Mouse (Mus musculus) CH12.LX (cell line): ENCODE data around the gene Cbfa2t2. TPM values are rescaled to one million over a fixed set of nuclear protein-coding genes. Genes with fewer than 3 reads are reported as not detected.
A peak's percentile ranks its signal among the peaks of the same experiment; 100 is the strongest.

Source experiments
- DNase-seq: peaks from one replicate; pipeline ENCODE4 v3.0.0-alpha.2; 2013; ENCODE audit errors: extremely low read depth
- H3K27ac ChIP-seq: 2 replicates; pipeline ENCODE4 v1.5.1; 2012; ENCODE audit warnings: low read depth, mild to moderate bottlenecking, control low read depth, moderate library complexity; ENCODE audit not compliant: insufficient read depth
- H3K27me3 ChIP-seq: replicated peaks from 2 replicates; pipeline ENCODE3; 2012; ENCODE audit warnings: inconsistent platforms
- H3K36me3 ChIP-seq, 2 experiments: replicated peaks in 1 of 2; 2 replicates each; pipeline versions ENCODE3 to v1.6.1; 2012; ENCODE audit warnings: inconsistent platforms in 1 of 2, low read length in 1 of 2, mild to moderate bottlenecking in 1 of 2, mixed read lengths in 1 of 2, moderate library complexity in 1 of 2; ENCODE audit not compliant: control insufficient read depth in 1 of 2, insufficient read depth in 1 of 2
- H3K4me1 ChIP-seq, 2 experiments: 2 replicates each; pipeline ENCODE4 v1.6.1; 2012; ENCODE audit warnings: inconsistent platforms in 1 of 2, moderate library complexity in 1 of 2; ENCODE audit not compliant: insufficient read depth in 2 of 2, control insufficient read depth in 1 of 2
- H3K4me2 ChIP-seq: 2 replicates; pipeline ENCODE4 v1.6.1; 2012; ENCODE audit warnings: low read depth, mild to moderate bottlenecking, control low read depth; ENCODE audit not compliant: poor library complexity, insufficient read depth, severe bottlenecking
- H3K4me3 ChIP-seq, 3 experiments: fragments of 150-350 bp in 1 of 3; sonication (generic) in 1 of 3; replicated peaks in 1 of 3; 2 replicates each; pipeline versions ENCODE3 to v1.5.1; 2011 to 2012; ENCODE audit warnings: low read depth in 2 of 3, low read length in 2 of 3, mild to moderate bottlenecking in 2 of 3, moderate library complexity in 2 of 3, control low read depth in 1 of 3, improper control_type of control experiment in 1 of 3, inconsistent platforms in 1 of 3, mixed read lengths in 1 of 3; ENCODE audit not compliant: poor library complexity in 1 of 3
- H3K79me2 ChIP-seq: replicated peaks from 2 replicates; pipeline ENCODE4 v1.6.1; 2012; ENCODE audit warnings: mild to moderate bottlenecking, moderate library complexity; ENCODE audit not compliant: control insufficient read depth, poor library complexity, insufficient read depth, severe bottlenecking; ENCODE audit errors: extremely low read depth
- H3K9ac ChIP-seq: 2 replicates; pipeline ENCODE4 v1.6.1; 2012; ENCODE audit warnings: low read depth, mild to moderate bottlenecking, control low read depth, moderate library complexity; ENCODE audit not compliant: insufficient read depth
- H3K9me3 ChIP-seq: replicated peaks from 2 replicates; pipeline ENCODE3; 2012; ENCODE audit warnings: low read length, inconsistent platforms, mixed read lengths
- CHD1 ChIP-seq: IDR thresholded peaks from 2 replicates; pipeline ENCODE4 v1.6.1; 2012; ENCODE audit warnings: low read depth, low read length, improper control_type of control experiment, inconsistent platforms
- CTCF ChIP-seq, 2 experiments: IDR thresholded peaks in 1 of 2; conservative IDR thresholded peaks in 1 of 2; 2 replicates each; pipeline ENCODE4 v1.5.1; 2011 to 2012; ENCODE audit warnings: low read depth in 2 of 2, low read length in 2 of 2, improper control_type of control experiment in 1 of 2, inconsistent platforms in 1 of 2, mild to moderate bottlenecking in 1 of 2, moderate library complexity in 1 of 2
- JUND ChIP-seq: conservative IDR thresholded peaks from 2 replicates; pipeline ENCODE4 v1.6.1; 2011; ENCODE audit warnings: low read depth, low read length, improper control_type of control experiment
- MXI1 ChIP-seq: IDR thresholded peaks from 2 replicates; pipeline ENCODE4 v1.6.1; 2011; ENCODE audit warnings: mild to moderate bottlenecking, low read depth, low read length, improper control_type of control experiment
- RAD21 ChIP-seq: IDR thresholded peaks from 2 replicates; pipeline ENCODE4 v1.6.1; 2011; ENCODE audit warnings: low read depth, mild to moderate bottlenecking, low read length, improper control_type of control experiment, moderate library complexity
- SMC3 ChIP-seq: IDR thresholded peaks from 2 replicates; pipeline ENCODE4 v1.6.1; 2011; ENCODE audit warnings: low read depth, low read length, improper control_type of control experiment
- UBTF ChIP-seq: IDR thresholded peaks from 2 replicates; pipeline ENCODE4 v1.6.1; 2012; ENCODE audit warnings: low read depth, mild to moderate bottlenecking, inconsistent platforms, low read length, improper control_type of control experiment, moderate library complexity
- USF2 ChIP-seq: conservative IDR thresholded peaks from 2 replicates; pipeline ENCODE4 v1.6.1; 2011; ENCODE audit warnings: low read depth, low read length, improper control_type of control experiment
- ZNF384 ChIP-seq: IDR thresholded peaks from 2 replicates; pipeline ENCODE4 v1.6.1; 2012; ENCODE audit warnings: low read depth, low read length, improper control_type of control experiment, inconsistent platforms
- dilution Hi-C: fragments of 300-500 bp; cut with MboI; formaldehyde crosslinking; loops from 2 replicates; pipeline ENCODE4 v1.14.3; 2020; ENCODE audit warnings: low sequenced_read_pairs; ENCODE audit not compliant: extremely low pct_unique_long_range_greater_than_20kb, extremely low pct_ligation_motif_present
- in situ Hi-C: fragments of 300-500 bp; cut with MboI; formaldehyde crosslinking; loops from 3 replicates; pipeline ENCODE4 v1.14.3; 2019; ENCODE audit warnings: low sequenced_read_pairs, low pct_ligation_motif_present, low pct_unique_long_range_greater_than_20kb, mixed read lengths
- polyA plus RNA-seq: library from polyadenylated mRNA; unstranded; fragments of >175 nt; gene quantifications from 2 replicates; pipeline ENCODE4 v1.2.1, GENCODE M21; 2012; ENCODE audit warnings: low read depth; ENCODE audit not compliant: insufficient read length
- total RNA-seq, 2 experiments: library from RNA; depleted of rRNA; stranded (reverse); fragments of 300-350 nt in 1 of 2; fragments of >200 nt in 1 of 2; gene quantifications; 2 replicates each; pipeline ENCODE4 v1.2.3; 2012 to 2014

The Cbfa2t2 gene
- total and polyA plus RNA-seq, 3 experiments = 6.0 to 12.6 (median 7.0) TPM

DNA sequence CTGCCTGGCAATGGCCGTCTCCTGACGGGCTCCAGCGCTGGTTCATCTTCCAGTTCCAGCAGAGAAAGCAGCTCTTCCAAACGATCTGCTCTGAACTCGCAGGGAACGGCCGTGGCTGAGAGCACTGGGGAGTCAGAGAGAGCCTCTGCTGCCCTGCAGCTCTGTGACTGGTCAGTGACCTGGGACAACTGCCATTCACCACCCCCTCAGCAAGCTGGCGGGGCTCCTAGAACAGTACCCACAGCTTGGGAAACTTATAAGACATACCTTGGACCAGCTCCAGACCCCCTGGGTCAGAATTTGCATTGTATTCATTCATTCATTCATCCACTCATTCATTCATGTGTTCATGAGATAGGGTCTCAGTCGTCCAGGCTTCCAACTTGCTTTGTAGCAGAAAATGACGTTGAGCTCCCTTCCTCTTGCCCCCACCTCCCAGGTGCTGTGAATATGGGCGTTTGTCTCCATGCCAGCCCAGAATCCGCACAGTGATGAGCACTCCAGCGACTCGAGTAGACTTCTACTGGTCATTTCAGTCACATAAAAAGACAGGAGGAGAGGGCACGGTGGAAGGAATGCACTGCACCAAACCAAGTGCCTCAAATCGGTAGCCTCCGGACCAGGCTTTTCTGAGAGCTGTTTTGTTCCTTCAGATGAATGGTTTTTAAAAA lies 148.8 kb downstream of the Cbfa2t2 start:
- Histone ChIP-seq H3K9me3 (no peaks in the 10 kb centered on the region), H3K4me2 (no peak overlapping the region), H3K27me3 (no peaks in the 10 kb centered on the region), H3K9ac (no peak overlapping the region), H3K36me3 (peaks cover 2 to 15% of the 10 kb centered on the region in 2 experiments), H3K79me2 (no peaks in the 10 kb centered on the region), H3K4me1 (no peaks in the 10 kb centered on the region), H3K4me3 (no peak overlapping the region), H3K27ac (no peak overlapping the region)
- dilution Hi-C loops = no loop called here
- in situ Hi-C loops = no loop called here
- no peak for TF ChIP-seq SMC3
- TF ChIP-seq JUND = no peak
- no peak for TF ChIP-seq CHD1
- no peak for TF ChIP-seq MXI1
- no peak for TF ChIP-seq ZNF384
- TF ChIP-seq UBTF = no peak
- TF ChIP-seq USF2 = no peak
- no peak for DNase-seq

DNA sequence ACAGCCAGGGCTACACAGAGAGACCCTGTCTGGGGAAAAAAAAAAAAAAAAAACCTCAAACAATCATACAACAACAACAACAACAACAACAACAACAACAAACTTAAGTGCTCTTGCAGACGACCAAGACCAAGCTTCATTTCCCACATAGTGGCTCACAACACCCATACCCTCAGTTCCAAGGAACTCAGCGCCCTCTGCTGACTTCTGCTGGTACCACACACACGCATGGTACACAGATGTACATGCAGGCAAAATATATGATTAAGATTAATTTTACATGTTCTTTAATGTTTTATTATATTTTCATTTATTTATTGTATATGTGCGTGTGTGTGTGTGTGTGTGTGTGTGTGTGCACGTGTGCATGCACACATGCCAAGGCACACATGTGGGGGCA lies 150.1 kb downstream of the Cbfa2t2 start:
- no peak overlapping the region for H3K4me3 ChIP-seq
- peaks cover 2 to 15% of the 10 kb centered on the region in 2 experiments for H3K36me3 ChIP-seq
- TF ChIP-seq CHD1 (no peak), CTCF (conservative IDR thresholded peaks at IDR 0.05 in 1 of 2, IDR thresholded peaks at IDR 0.05 in 1 of 2; ENCODE audit: low read depth in 2 of 2, low read length in 2 of 2) (peak; percentile 11 to 60; a peak in 3 of 4 replicates), RAD21 (peak; percentile 63), SMC3 (peak; percentile 54)
- dilution Hi-C loops = no loop called here
- no peaks in the 10 kb centered on the region for H3K27me3 ChIP-seq
- no peak overlapping the region for H3K4me2 ChIP-seq
- H3K4me1 ChIP-seq = no peaks in the 10 kb centered on the region
- no peak overlapping the region for H3K9ac ChIP-seq
- no peaks in the 10 kb centered on the region for H3K79me2 ChIP-seq
- DNase-seq = peak; percentile 55
- no peaks in the 10 kb centered on the region for H3K9me3 ChIP-seq
- in situ Hi-C loops = no loop called here
- no peak overlapping the region for H3K27ac ChIP-seq

Other genes starting within 250 kb of the Cbfa2t2 start
- not detected in 2 replicates for gene Bpifb1, start 245.7 kb upstream of the Cbfa2t2 start, total RNA-seq (2012; rRNA removed)
- not detected in 2 replicates for gene Bpifb1, start 245.7 kb upstream of the Cbfa2t2 start, total RNA-seq (2014; rRNA removed)
- not detected in 2 replicates for gene Bpifb1, start 245.7 kb upstream of the Cbfa2t2 start, polyA plus RNA-seq
- not detected in 2 replicates for gene Bpifb5, start 212.7 kb upstream of the Cbfa2t2 start, total RNA-seq (2012; rRNA removed)
- gene Bpifb5, start 212.7 kb upstream of the Cbfa2t2 start, total RNA-seq (2014; rRNA removed) = not detected in 2 replicates
- not detected in 2 replicates for gene Bpifb5, start 212.7 kb upstream of the Cbfa2t2 start, polyA plus RNA-seq
- gene Bpifb9a, start 178.6 kb upstream of the Cbfa2t2 start, total RNA-seq (2012; rRNA removed) = not detected in 2 replicates
- gene Bpifb9a, start 178.6 kb upstream of the Cbfa2t2 start, total RNA-seq (2014; rRNA removed) = not detected in 2 replicates
- not detected in 2 replicates for gene Bpifb9a, start 178.6 kb upstream of the Cbfa2t2 start, polyA plus RNA-seq
- not detected in 2 replicates for gene Bpifb9b, start 129.3 kb upstream of the Cbfa2t2 start, total RNA-seq (2012; rRNA removed)
- not detected in 2 replicates for gene Bpifb9b, start 129.3 kb upstream of the Cbfa2t2 start, total RNA-seq (2014; rRNA removed)
- gene Bpifb9b, start 129.3 kb upstream of the Cbfa2t2 start, polyA plus RNA-seq = not detected in 2 replicates
- gene Cdk5rap1, start 63.5 kb upstream of the Cbfa2t2 start, total RNA-seq (2012; rRNA removed) = 30.6 and 32.0 TPM in 2 replicates
- 43.5 and 50.2 TPM in 2 replicates for gene Cdk5rap1, start 63.5 kb upstream of the Cbfa2t2 start, total RNA-seq (2014; rRNA removed)
- 25.8 and 26.4 TPM in 2 replicates for gene Cdk5rap1, start 63.5 kb upstream of the Cbfa2t2 start, polyA plus RNA-seq
- not detected in 2 replicates for gene Snta1, start 28.4 kb upstream of the Cbfa2t2 start, total RNA-seq (2012; rRNA removed)
- gene Snta1, start 28.4 kb upstream of the Cbfa2t2 start, total RNA-seq (2014; rRNA removed) = not detected in 2 replicates
- 0.33 and 0.57 TPM in 2 replicates for gene Snta1, start 28.4 kb upstream of the Cbfa2t2 start, polyA plus RNA-seq
- gene 1700003F12Rik, start 110.6 kb downstream of the Cbfa2t2 start, total RNA-seq (2012; rRNA removed) = 0.85 and 0.92 TPM in 2 replicates
- 0.52 TPM in 1 of 2 replicates, not detected in the other for gene 1700003F12Rik, start 110.6 kb downstream of the Cbfa2t2 start, total RNA-seq (2014; rRNA removed)
- gene 1700003F12Rik, start 110.6 kb downstream of the Cbfa2t2 start, polyA plus RNA-seq = 0.56 and 0.71 TPM in 2 replicates
- gene Actl10, start 115.3 kb downstream of the Cbfa2t2 start, total RNA-seq (2012; rRNA removed) = 0.17 and 0.25 TPM in 2 replicates
- gene Actl10, start 115.3 kb downstream of the Cbfa2t2 start, total RNA-seq (2014; rRNA removed) = not detected in 2 replicates
- 0.20 and 0.44 TPM in 2 replicates for gene Actl10, start 115.3 kb downstream of the Cbfa2t2 start, polyA plus RNA-seq
- 0.80 and 2.8 TPM in 2 replicates for gene Necab3, start 122.4 kb downstream of the Cbfa2t2 start, total RNA-seq (2012; rRNA removed)
- 0.87 and 1.7 TPM in 2 replicates for gene Necab3, start 122.4 kb downstream of the Cbfa2t2 start, total RNA-seq (2014; rRNA removed)
- 1.6 and 2.0 TPM in 2 replicates for gene Necab3, start 122.4 kb downstream of the Cbfa2t2 start, polyA plus RNA-seq
- 5.3 and 6.5 TPM in 2 replicates for gene E2f1, start 133.4 kb downstream of the Cbfa2t2 start, total RNA-seq (2012; rRNA removed)
- gene E2f1, start 133.4 kb downstream of the Cbfa2t2 start, total RNA-seq (2014; rRNA removed) = 4.5 and 5.1 TPM in 2 replicates
- gene E2f1, start 133.4 kb downstream of the Cbfa2t2 start, polyA plus RNA-seq = 19.4 and 19.6 TPM in 2 replicates
- 7.2 and 7.6 TPM in 2 replicates for gene Pxmp4, start 167.2 kb downstream of the Cbfa2t2 start, total RNA-seq (2012; rRNA removed)
- 8.7 and 9.4 TPM in 2 replicates for gene Pxmp4, start 167.2 kb downstream of the Cbfa2t2 start, total RNA-seq (2014; rRNA removed)
- 5.5 and 6.0 TPM in 2 replicates for gene Pxmp4, start 167.2 kb downstream of the Cbfa2t2 start, polyA plus RNA-seq
- 1.6 and 1.7 TPM in 2 replicates for gene Zfp341, start 176.8 kb downstream of the Cbfa2t2 start, total RNA-seq (2012; rRNA removed)
- gene Zfp341, start 176.8 kb downstream of the Cbfa2t2 start, total RNA-seq (2014; rRNA removed) = 0.58 and 0.77 TPM in 2 replicates
- 4.1 and 4.4 TPM in 2 replicates for gene Zfp341, start 176.8 kb downstream of the Cbfa2t2 start, polyA plus RNA-seq
- gene 4930519P11Rik, start 177.0 kb downstream of the Cbfa2t2 start, total RNA-seq (2012; rRNA removed) = not detected in 2 replicates
- not detected in 2 replicates for gene 4930519P11Rik, start 177.0 kb downstream of the Cbfa2t2 start, total RNA-seq (2014; rRNA removed)
- not detected in 2 replicates for gene 4930519P11Rik, start 177.0 kb downstream of the Cbfa2t2 start, polyA plus RNA-seq
- gene Chmp4b, start 215.2 kb downstream of the Cbfa2t2 start, total RNA-seq (2012; rRNA removed) = 105 and 107 TPM in 2 replicates
- 113 and 119 TPM in 2 replicates for gene Chmp4b, start 215.2 kb downstream of the Cbfa2t2 start, total RNA-seq (2014; rRNA removed)
- gene Chmp4b, start 215.2 kb downstream of the Cbfa2t2 start, polyA plus RNA-seq = 152 and 156 TPM in 2 replicates